ENCODE assay signal across 16 mouse cellular contexts in the genomic region with DNA sequence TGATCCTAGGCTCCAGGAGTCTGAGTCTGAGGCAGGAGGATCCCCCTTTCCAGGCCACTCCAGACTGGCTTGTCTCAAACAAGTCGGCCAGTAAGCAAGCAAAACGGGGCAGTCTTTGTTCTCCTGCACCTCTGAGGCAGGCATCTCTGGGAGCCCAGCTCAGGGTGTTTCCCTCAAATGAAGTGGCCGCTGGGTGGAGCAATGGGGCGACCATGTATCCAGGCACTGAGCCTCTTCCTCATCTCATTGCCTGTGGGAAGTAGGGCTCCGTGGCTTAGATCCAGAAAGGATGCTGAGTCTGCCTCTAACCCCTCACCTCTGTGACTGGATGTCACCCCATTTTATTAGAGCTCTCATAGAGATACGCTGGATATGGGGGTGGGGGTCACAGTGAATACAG. TPM values are rescaled to one million over a fixed set of nuclear protein-coding genes. Genes with fewer than 3 reads are reported as not detected.
DNase-seq lines count a peak whose midpoint lies in the region; ATAC-seq and TF ChIP-seq lines count a peak whose summit lies in the region.
"Had no signal": no experiment of that assay in that cellular context is flagged by ENCODE, and none has a peak within 500 bp of the region (broad histone marks: within the 10 kb centered on the region; RNA-seq: fewer than 3 reads in every experiment).

No protein-coding gene starts in this region.

- no peaks in the 10 kb centered on the region for H3K36me3 ChIP-seq in heart, embryonic 13.5 days
- H3K36me3 ChIP-seq in heart, embryonic 11.5 days (ENCODE audit: control insufficient read depth, insufficient read depth, low read length) = no peaks in the 10 kb centered on the region
- no peaks in the 10 kb centered on the region for H3K36me3 ChIP-seq in lung, embryonic 14.5 days (ENCODE audit: insufficient read depth)
- H3K36me3 ChIP-seq in small intestine, adult 2 months (ENCODE audit: control insufficient read depth, insufficient read depth, low read length) = no peaks in the 10 kb centered on the region
- no peaks in the 10 kb centered on the region for H3K36me3 ChIP-seq in midbrain, embryonic 16.5 days (ENCODE audit: control insufficient read depth, insufficient read depth, low read length)
- H3K36me3 ChIP-seq: embryonic facial prominence, embryonic 13.5 days; forebrain, embryonic 12.5 days; limb, embryonic 12.5 days; midbrain, embryonic 13.5 days; neural tube, embryonic 12.5 days had no signal

- TF ChIP-seq POLR2A in brain, embryonic 14.5 days (IDR thresholded peaks at IDR 0.05; ENCODE audit: borderline replicate concordance, extremely low read depth, insufficient read depth, insufficient read length, poor library complexity, severe bottlenecking) = no peak
- no peak for TF ChIP-seq POLR2A in small intestine, adult 2 months (IDR thresholded peaks at IDR 0.05; ENCODE audit: low read depth, low read length)

- peaks cover 23% of the 10 kb centered on the region for H3K4me1 ChIP-seq in heart, embryonic 13.5 days
- H3K4me1 ChIP-seq in heart, embryonic 11.5 days (ENCODE audit: control insufficient read depth, insufficient read depth, low read length) = peaks cover 11% of the 10 kb centered on the region
- no peaks in the 10 kb centered on the region for H3K4me1 ChIP-seq in lung, embryonic 14.5 days (ENCODE audit: insufficient read depth)
- no peaks in the 10 kb centered on the region for H3K4me1 ChIP-seq in small intestine, adult 2 months (ENCODE audit: control insufficient read depth, insufficient read depth, insufficient read length, low read length)
- H3K4me1 ChIP-seq in midbrain, embryonic 16.5 days (ENCODE audit: control insufficient read depth, insufficient read depth, low read length) = no peaks in the 10 kb centered on the region
- H3K4me1 ChIP-seq: embryonic facial prominence, embryonic 13.5 days; forebrain, embryonic 12.5 days; limb, embryonic 12.5 days; midbrain, embryonic 13.5 days; neural tube, embryonic 12.5 days had no signal

- H3K4me2 ChIP-seq in heart, embryonic 13.5 days = no peak overlapping the region
- no peak overlapping the region for H3K4me2 ChIP-seq in heart, embryonic 11.5 days
- H3K4me2 ChIP-seq in lung, embryonic 14.5 days = no peak overlapping the region
- H3K4me2 ChIP-seq in midbrain, embryonic 16.5 days (ENCODE audit: low read length) = no peak overlapping the region
- H3K4me2 ChIP-seq: embryonic facial prominence, embryonic 13.5 days; forebrain, embryonic 12.5 days; limb, embryonic 12.5 days; midbrain, embryonic 13.5 days; neural tube, embryonic 12.5 days had no signal

- H3K27me3 ChIP-seq in heart, embryonic 13.5 days (replicated peaks) = peaks cover 7% of the 10 kb centered on the region; the same call in 1 of the 2 replicates
- H3K27me3 ChIP-seq in heart, embryonic 11.5 days (ENCODE audit: control insufficient read depth, insufficient read depth, low read length) = no peaks in the 10 kb centered on the region
- no peaks in the 10 kb centered on the region for H3K27me3 ChIP-seq in lung, embryonic 14.5 days (ENCODE audit: insufficient read depth, low read length)
- H3K27me3 ChIP-seq in small intestine, adult 2 months (ENCODE audit: control insufficient read depth, insufficient read depth, low read length) = no peaks in the 10 kb centered on the region; the same call in 1 of the 2 replicates
- no peaks in the 10 kb centered on the region for H3K27me3 ChIP-seq in midbrain, embryonic 16.5 days (ENCODE audit: control insufficient read depth, insufficient read depth, low read depth, low read length)
- H3K27me3 ChIP-seq: forebrain, embryonic 12.5 days; limb, embryonic 12.5 days; midbrain, embryonic 13.5 days; neural tube, embryonic 12.5 days had no signal

- no peak for TF ChIP-seq CTCF in lung, embryonic 14.5 days (IDR thresholded peaks at IDR 0.05; ENCODE audit: low read depth)
- peak; percentile 17; the same call in 1 of the 2 replicates for TF ChIP-seq CTCF in brain, embryonic 14.5 days (IDR thresholded peaks at IDR 0.05; ENCODE audit: borderline replicate concordance, extremely low read depth, insufficient read depth, insufficient read length)
- TF ChIP-seq CTCF in small intestine, adult 2 months (IDR thresholded peaks at IDR 0.05; ENCODE audit: extremely low read depth, insufficient read length, insufficient replicate concordance, low read depth, low read length) = 0 out of 2 replicates have a peak, but pooled peaks have one; percentile 7

- 0 out of 2 replicates have a peak, but pooled peaks have one; percentile 26 for ATAC-seq in heart, embryonic 13.5 days (ENCODE audit: extremely low read depth, insufficient number of reproducible peaks, low FRiP score, low TSS enrichment)
- no peak for ATAC-seq in heart, embryonic 11.5 days (replicated peaks; ENCODE audit: insufficient number of reproducible peaks, low FRiP score, low TSS enrichment)
- no peak for ATAC-seq in lung, embryonic 14.5 days (ENCODE audit: insufficient read depth)
- ATAC-seq in midbrain, embryonic 16.5 days = no peak
- ATAC-seq: midbrain, embryonic 13.5 days had no signal

- no peaks in the 10 kb centered on the region for H3K9me3 ChIP-seq in heart, embryonic 13.5 days
- no peaks in the 10 kb centered on the region for H3K9me3 ChIP-seq in heart, embryonic 11.5 days (replicated peaks; ENCODE audit: control insufficient read depth, low read length)
- no peaks in the 10 kb centered on the region for H3K9me3 ChIP-seq in lung, embryonic 14.5 days (ENCODE audit: low read depth, low read length)
- H3K9me3 ChIP-seq in midbrain, embryonic 16.5 days (replicated peaks; ENCODE audit: control insufficient read depth, low read length, poor library complexity, severe bottlenecking) = no peaks in the 10 kb centered on the region
- H3K9me3 ChIP-seq: embryonic facial prominence, embryonic 13.5 days; forebrain, embryonic 12.5 days; limb, embryonic 12.5 days; midbrain, embryonic 13.5 days; neural tube, embryonic 12.5 days had no signal

- WGBS in heart, embryonic 13.5 days = 38% methylated on average over 6 of the region's 6 CpGs
- WGBS in heart, embryonic 11.5 days (ENCODE audit: insufficient replicate concordance) = 32% methylated on average over 6 of the region's 6 CpGs
- 33% methylated on average over 6 of the region's 6 CpGs for WGBS in lung, embryonic 14.5 days
- 37% methylated on average over 6 of the region's 6 CpGs for WGBS in small intestine, adult 2 months
- 41% methylated on average over 6 of the region's 6 CpGs for WGBS in midbrain, embryonic 16.5 days

- H3K4me3 ChIP-seq in heart, embryonic 13.5 days = no peak overlapping the region
- no peak overlapping the region for H3K4me3 ChIP-seq in heart, embryonic 11.5 days (ENCODE audit: low read depth, low read length)
- no peak overlapping the region for H3K4me3 ChIP-seq in lung, embryonic 14.5 days (ENCODE audit: low read depth, low read length)
- H3K4me3 ChIP-seq in small intestine, adult 2 months (ENCODE audit: low read depth, low read length) = no peak overlapping the region
- no peak overlapping the region for H3K4me3 ChIP-seq in midbrain, embryonic 16.5 days (ENCODE audit: low read depth, low read length)
- H3K4me3 ChIP-seq: embryonic facial prominence, embryonic 13.5 days; forebrain, embryonic 12.5 days; limb, embryonic 12.5 days; midbrain, embryonic 13.5 days; neural tube, embryonic 12.5 days had no signal

- DNase-seq in lung, embryonic 14.5 days = peak; percentile 20
- no peak for DNase-seq in lung, adult 18-20 months
- DNase-seq in brain, embryonic 14.5 days (ENCODE audit: low read depth) = no peak
- DNase-seq: cerebellum, adult 9-10 months; heart, postnatal 36 days; kidney, adult 18-20 months had no signal

- H3K9ac ChIP-seq in heart, embryonic 13.5 days = no peak overlapping the region
- H3K9ac ChIP-seq in heart, embryonic 11.5 days (ENCODE audit: low read depth, low read length) = no peak overlapping the region
- H3K9ac ChIP-seq in lung, embryonic 14.5 days = no peak overlapping the region
- H3K9ac ChIP-seq in midbrain, embryonic 16.5 days (ENCODE audit: low read depth, low read length) = no peak overlapping the region
- H3K9ac ChIP-seq: embryonic facial prominence, embryonic 13.5 days; forebrain, embryonic 12.5 days; limb, embryonic 12.5 days; midbrain, embryonic 13.5 days; neural tube, embryonic 12.5 days had no signal

- no peak overlapping the region for H3K27ac ChIP-seq in heart, embryonic 13.5 days (replicated peaks)
- no peak overlapping the region for H3K27ac ChIP-seq in heart, embryonic 11.5 days (ENCODE audit: low read depth, low read length)
- no peak overlapping the region for H3K27ac ChIP-seq in lung, embryonic 14.5 days (ENCODE audit: low read depth)
- H3K27ac ChIP-seq in small intestine, adult 2 months (ENCODE audit: insufficient read depth, low read depth, low read length) = no peak overlapping the region
- H3K27ac ChIP-seq in midbrain, embryonic 16.5 days (ENCODE audit: low read length) = no peak overlapping the region
- H3K27ac ChIP-seq: embryonic facial prominence, embryonic 13.5 days; forebrain, embryonic 12.5 days; limb, embryonic 12.5 days; macrophage; midbrain, embryonic 13.5 days; neural tube, embryonic 12.5 days had no signal

RNA-seq across cellular contexts. Expression of a gene that starts 1.6 kb away (rescaled TPM):
- 0.37 and 0.45 TPM in 2 replicates for polyA plus RNA-seq in heart, embryonic 13.5 days (2015; fragmentation: Nextera tagmentation; extraction: Ambion mirVana)
- polyA plus RNA-seq in heart, embryonic 11.5 days (2014; fragmentation: Nextera tagmentation; extraction: Ambion mirVana) = 0.64 TPM in 1 of 2 replicates, not detected in the other
- 0.18 and 0.37 TPM in 2 replicates for polyA plus RNA-seq in lung, embryonic 14.5 days (2014; fragmentation: Nextera tagmentation; extraction: Ambion mirVana)
- 0.14 and 0.22 TPM in 2 replicates for polyA plus RNA-seq in brain, embryonic 14.5 days (2012; rRNA removed)
- polyA plus RNA-seq in small intestine, adult 2 months (2012; rRNA removed) = 0.11 and 0.14 TPM in 2 replicates
- 0.09 and 0.31 TPM in 2 replicates for polyA plus RNA-seq in midbrain, embryonic 16.5 days (2015; fragmentation: Nextera tagmentation; extraction: Ambion mirVana)
- polyA plus RNA-seq: macrophage had no signal

RNA-seq across cellular contexts. Expression of a gene that starts 28.3 kb away (rescaled TPM):
- polyA plus RNA-seq in heart, embryonic 13.5 days (2015; fragmentation: Nextera tagmentation; extraction: Ambion mirVana) = 0.04 TPM in 1 of 2 replicates, not detected in the other
- not detected in 2 replicates for polyA plus RNA-seq in heart, embryonic 11.5 days (2014; fragmentation: Nextera tagmentation; extraction: Ambion mirVana)
- polyA plus RNA-seq in lung, embryonic 14.5 days (2014; fragmentation: Nextera tagmentation; extraction: Ambion mirVana) = 0.12 TPM in 1 of 2 replicates, not detected in the other
- polyA plus RNA-seq in brain, embryonic 14.5 days (2012; rRNA removed) = 0.03 and 0.12 TPM in 2 replicates
- 7.2 and 11.8 TPM in 2 replicates for polyA plus RNA-seq in small intestine, adult 2 months (2012; rRNA removed)
- 0.20 TPM in 1 of 2 replicates, not detected in the other for polyA plus RNA-seq in midbrain, embryonic 16.5 days (2015; fragmentation: Nextera tagmentation; extraction: Ambion mirVana)
- polyA plus RNA-seq: forebrain, embryonic 12.5 days; midbrain, embryonic 13.5 days; neural tube, embryonic 12.5 days had no signal

RNA-seq across cellular contexts. Expression of a gene that starts 38.4 kb away (rescaled TPM):
- polyA plus RNA-seq in heart, embryonic 13.5 days (2015; fragmentation: Nextera tagmentation; extraction: Ambion mirVana) = 22.5 and 23.0 TPM in 2 replicates
- 16.8 and 21.3 TPM in 2 replicates for polyA plus RNA-seq in heart, embryonic 11.5 days (2014; fragmentation: Nextera tagmentation; extraction: Ambion mirVana)
- 51.8 and 53.9 TPM in 2 replicates for polyA plus RNA-seq in lung, embryonic 14.5 days (2014; fragmentation: Nextera tagmentation; extraction: Ambion mirVana)
- polyA plus RNA-seq in brain, embryonic 14.5 days (2012; rRNA removed) = 259 and 385 TPM in 2 replicates
- polyA plus RNA-seq in small intestine, adult 2 months (2012; rRNA removed) = 46.8 and 52.9 TPM in 2 replicates
- 152 and 156 TPM in 2 replicates for polyA plus RNA-seq in midbrain, embryonic 16.5 days (2015; fragmentation: Nextera tagmentation; extraction: Ambion mirVana)
